Mouse (Mus musculus): ENCODE results near the gene Tomm70a. TPM values are rescaled to one million over a fixed set of nuclear protein-coding genes. Genes with fewer than 3 reads are reported as not detected.

The Tomm70a gene
- total RNA-seq, 2 experiments from 2014 or later, result 39.7 to 40.4 TPM

- no peak for DNase-seq
Observed at GRCm38 (mm10) chr16:57190390-57190789, 68.9 kb downstream of the Tomm70a start.

GRCm38 (mm10) chr16:57191214-57191613 is 69.7 kb downstream of the Tomm70a start:
- no peak for DNase-seq

- no peak for DNase-seq
Observed at GRCm38 (mm10) chr16:57196590-57196989, 75.1 kb downstream of the Tomm70a start.

- DNase-seq, result no peak
Observed at GRCm38 (mm10) chr16:57197281-57197680, 75.8 kb downstream of the Tomm70a start.

Other genes with a start within 250 kb of the Tomm70a start
- 10 to 100 TPM; 13.6 to 15.2 TPM for gene Tmem45a, start 235.5 kb upstream of the Tomm70a start, total RNA-seq (2021)
- not detected for gene Lnp1, start 193.6 kb upstream of the Tomm70a start, total RNA-seq (2021)
- gene Tmem45a2, start 50.3 kb upstream of the Tomm70a start, total RNA-seq (2021), result not detected
- gene Nit2, start 45.6 kb downstream of the Tomm70a start, total RNA-seq (2021), result 10 to 100 TPM; 34.5 to 35.0 TPM
- 10 to 100 TPM; 24.6 to 29.0 TPM for gene Tbc1d23, start 109.8 kb downstream of the Tomm70a start, total RNA-seq (2021)
- not detected for gene Tmem30c, start 171.2 kb downstream of the Tomm70a start, total RNA-seq (2021)
- gene Filip1l, start 231.4 kb downstream of the Tomm70a start, total RNA-seq (2021), result 10 to 100 TPM; 53.5 to 60.3 TPM